Mouse (Mus musculus): ENCODE data around the gene Inip.

GRCm38 (mm10) chr4:59805181-59805967 is 4.0 kb upstream of the Inip start, which contains the start of gene Snx30:
- TF ChIP-seq CTCF (IDR thresholded peaks at IDR 0.05; ENCODE audit: low read depth, low read length) (no peak), POLR2A (IDR thresholded peaks at IDR 0.05; ENCODE audit: extremely low read depth, insufficient read depth, low read length) (peak; percentile 76)
